Mouse (Mus musculus): Measurements from ENCODE around the gene Npas3. TPM values are rescaled to one million over a fixed set of nuclear protein-coding genes. Genes with fewer than 3 reads are reported as not detected.
A peak's percentile ranks its signal among the peaks of the same experiment; 100 is the strongest.

Gene Npas3
- total RNA-seq, 2 experiments from 2014 or later: 0.82 to 0.87 TPM

DNA sequence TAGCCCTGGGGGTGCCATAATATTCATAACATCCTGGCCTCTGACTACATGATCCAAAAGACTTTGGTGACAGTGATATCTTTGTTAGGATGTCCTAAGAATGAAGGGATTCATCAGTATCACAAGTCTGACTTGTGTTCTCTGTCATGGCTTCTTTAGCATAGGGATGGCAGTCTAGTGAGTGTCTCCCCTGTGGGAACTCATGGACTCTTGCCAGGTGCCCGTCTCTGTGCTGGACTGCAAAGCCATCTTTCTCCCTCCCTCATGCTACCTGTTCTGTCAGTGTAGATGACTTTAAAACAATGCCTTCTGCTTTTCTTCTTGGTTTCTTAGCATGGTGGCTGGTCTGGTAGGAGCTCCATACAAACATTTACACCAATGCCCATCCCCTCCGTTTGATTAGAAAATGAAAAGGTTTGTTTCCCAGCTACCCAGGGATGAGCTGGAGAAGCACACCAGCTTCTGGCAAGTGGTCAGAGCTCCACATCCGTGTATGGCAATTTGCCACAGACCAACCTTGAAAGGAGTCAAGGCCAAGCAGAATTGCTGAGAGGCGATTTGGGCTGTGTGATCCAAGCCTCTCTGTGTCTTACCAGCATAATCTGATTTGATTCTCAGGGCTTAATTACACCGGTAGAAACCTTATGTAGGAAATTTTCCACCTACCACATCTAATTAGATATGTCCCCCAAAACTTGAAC is 616.1 kb downstream of the Npas3 start:
- DNase-seq: no peak

DNA sequence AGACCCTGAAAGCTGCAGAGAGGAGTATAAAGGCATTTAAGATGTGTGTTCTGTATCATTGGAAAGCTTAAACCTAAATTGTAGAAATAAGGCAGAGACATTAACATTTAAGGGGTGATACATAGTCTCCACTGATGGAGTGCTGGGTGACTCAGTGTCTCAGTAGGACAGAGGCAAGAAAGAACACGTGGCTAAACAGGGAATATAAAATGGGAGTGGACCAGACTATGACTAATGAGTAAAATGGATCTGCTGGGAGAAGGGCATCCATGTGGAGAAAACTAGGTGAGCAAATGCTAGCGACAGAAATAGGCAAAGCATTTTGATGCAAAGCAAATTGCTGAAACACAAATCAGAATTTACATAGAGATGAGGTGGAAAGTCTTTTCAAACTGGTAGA is 617.2 kb downstream of the Npas3 start:
- no peak for DNase-seq

DNA sequence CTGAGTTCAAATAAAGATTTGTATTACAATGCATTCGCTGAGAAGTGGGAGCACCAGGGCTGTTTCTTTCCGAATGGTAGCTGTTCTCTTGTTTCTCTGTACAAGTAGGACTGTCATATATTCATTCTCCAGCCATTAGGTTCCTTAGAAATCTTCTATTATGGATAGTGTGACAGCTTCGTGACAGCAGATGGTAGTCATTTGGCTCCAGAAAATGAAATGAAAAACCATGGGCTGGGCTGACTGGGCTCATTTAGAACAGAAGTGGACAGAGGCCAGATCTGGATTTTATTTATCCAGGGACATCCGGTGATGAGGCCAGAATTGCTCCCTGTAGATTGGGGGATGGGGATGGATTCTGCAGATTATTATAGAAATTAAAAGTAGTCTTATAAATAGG is 621.5 kb downstream of the Npas3 start:
- DNase-seq: no peak

DNA sequence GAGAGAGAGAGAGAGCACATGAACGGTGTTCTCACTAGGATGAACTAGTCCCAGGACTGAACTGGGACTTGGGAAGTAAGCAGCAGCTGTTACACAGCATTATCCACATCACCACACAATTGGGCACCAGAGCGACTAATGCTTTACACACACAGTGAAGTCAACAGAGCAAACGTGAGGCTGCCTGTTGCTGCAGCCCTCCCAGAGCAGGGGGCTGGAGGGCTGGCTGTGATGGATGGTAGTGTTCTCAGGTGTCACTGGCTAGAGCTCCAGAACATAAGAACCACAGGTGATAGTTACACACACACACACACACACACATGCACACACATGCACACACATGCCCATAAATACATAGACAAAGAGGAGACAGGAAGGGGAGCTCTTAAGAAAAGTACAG is 626.7 kb downstream of the Npas3 start:
- DNase-seq: no peak

- no peak for DNase-seq
These were observed 628.2 kb downstream of the Npas3 start for GRCm38 (mm10) chr12:53876693-53877092.

DNA sequence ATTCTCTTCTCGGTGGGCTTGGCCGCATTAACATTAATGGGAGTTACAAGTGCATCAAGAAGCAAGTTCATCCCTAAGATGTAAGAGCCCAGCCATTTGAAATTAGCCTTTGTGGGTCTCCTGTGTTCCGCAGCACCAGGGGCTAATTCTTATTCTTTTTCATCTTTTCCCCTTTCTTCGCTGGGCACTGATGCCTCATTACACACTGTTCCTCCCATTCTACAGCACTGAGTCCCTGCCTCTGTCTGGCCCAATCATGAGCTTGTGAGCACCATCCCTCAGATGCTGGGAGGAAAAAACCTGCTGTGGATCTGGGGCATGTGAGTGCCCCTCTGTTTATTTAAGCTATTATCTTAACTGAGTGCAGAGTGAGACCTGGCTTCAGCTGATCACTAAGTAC is 633.2 kb downstream of the Npas3 start:
- no peak for DNase-seq

- DNase-seq: no peak
These were observed 634.4 kb downstream of the Npas3 start for GRCm38 (mm10) chr12:53882863-53883262.

- DNase-seq: no peak
These were observed 640.1 kb downstream of the Npas3 start for GRCm38 (mm10) chr12:53888624-53889023.

- no peak for DNase-seq
These were observed 647.4 kb downstream of the Npas3 start for GRCm38 (mm10) chr12:53895909-53896308.

- DNase-seq: peak in 1 of 2 experiments; percentile 1
These were observed 660.3 kb downstream of the Npas3 start for GRCm38 (mm10) chr12:53908761-53909160.

- no peak for DNase-seq
These were observed 661.7 kb downstream of the Npas3 start for GRCm38 (mm10) chr12:53910192-53910591.

- no peak for DNase-seq
These were observed 673.7 kb downstream of the Npas3 start for GRCm38 (mm10) chr12:53922153-53922552.

DNA sequence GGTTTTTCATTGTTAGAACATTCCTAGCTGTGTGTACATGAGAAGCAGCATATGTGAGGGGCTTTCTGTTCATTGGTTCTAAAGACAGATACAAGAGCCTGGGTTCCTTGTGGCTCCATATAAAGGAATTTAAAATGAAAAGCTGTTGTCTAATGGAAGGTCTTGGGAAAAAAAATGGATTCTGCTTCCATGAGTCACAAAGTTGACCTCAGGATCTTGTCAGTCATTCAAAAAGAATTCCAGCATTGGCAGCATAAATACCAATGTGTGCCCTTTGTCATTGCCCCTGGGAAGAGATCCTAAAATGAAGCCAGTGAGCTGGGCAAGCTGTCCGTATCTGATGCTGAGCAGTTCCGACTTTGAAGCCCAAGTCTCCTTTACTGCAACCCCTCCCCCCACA is 700.3 kb downstream of the Npas3 start:
- DNase-seq: no peak

- DNase-seq: no peak
These were observed 713.5 kb downstream of the Npas3 start for GRCm38 (mm10) chr12:53962004-53962403.

DNA sequence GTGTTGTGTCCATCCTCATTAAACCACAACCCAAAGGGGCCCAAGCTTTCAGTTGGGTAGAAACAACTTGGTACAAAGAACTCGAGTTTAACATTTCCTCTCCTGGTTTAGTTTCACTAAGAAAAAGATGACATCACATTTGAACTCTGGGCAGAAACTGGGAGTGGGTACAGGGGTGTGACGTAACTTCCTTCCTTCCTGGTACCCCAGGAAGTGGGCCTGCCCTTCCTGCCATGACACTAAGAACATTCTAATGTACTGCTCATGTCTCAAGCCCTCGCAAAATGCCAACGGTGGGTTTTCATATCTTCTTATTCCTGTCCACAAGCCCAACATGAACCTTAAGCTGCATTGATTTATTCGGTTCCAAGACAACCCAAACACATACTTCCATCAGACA is 715.1 kb downstream of the Npas3 start:
- DNase-seq: no peak

GRCm38 (mm10) chr12:53969378-53970174 is 721.1 kb downstream of the Npas3 start:
- DNase-seq: no peak

- no peak for DNase-seq
These were observed 722.2 kb downstream of the Npas3 start for GRCm38 (mm10) chr12:53970721-53971120.

DNA sequence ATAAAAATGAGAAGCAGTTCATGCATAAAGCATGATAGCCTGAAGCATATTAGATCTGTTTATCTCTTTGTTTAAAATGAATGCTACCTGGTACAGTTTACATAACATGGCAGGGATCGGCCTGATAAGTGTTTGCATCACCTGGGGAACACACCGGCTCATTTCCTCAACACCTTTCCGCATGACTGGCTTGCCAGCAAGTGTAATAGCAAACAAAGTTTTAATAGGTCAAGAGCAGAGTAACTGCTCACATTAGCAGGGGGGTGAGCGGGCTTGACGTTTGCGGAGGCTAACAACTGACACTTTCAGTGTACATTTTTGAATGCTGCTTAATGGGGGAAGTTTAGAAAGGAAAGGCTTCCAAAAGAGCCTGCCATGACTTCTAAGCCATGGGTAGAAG is 724.9 kb downstream of the Npas3 start:
- DNase-seq: no peak

- no peak for DNase-seq
These were observed 733.4 kb downstream of the Npas3 start for GRCm38 (mm10) chr12:53981575-53982507.

GRCm38 (mm10) chr12:53983946-53984345 is 735.5 kb downstream of the Npas3 start:
- no peak for DNase-seq

DNA sequence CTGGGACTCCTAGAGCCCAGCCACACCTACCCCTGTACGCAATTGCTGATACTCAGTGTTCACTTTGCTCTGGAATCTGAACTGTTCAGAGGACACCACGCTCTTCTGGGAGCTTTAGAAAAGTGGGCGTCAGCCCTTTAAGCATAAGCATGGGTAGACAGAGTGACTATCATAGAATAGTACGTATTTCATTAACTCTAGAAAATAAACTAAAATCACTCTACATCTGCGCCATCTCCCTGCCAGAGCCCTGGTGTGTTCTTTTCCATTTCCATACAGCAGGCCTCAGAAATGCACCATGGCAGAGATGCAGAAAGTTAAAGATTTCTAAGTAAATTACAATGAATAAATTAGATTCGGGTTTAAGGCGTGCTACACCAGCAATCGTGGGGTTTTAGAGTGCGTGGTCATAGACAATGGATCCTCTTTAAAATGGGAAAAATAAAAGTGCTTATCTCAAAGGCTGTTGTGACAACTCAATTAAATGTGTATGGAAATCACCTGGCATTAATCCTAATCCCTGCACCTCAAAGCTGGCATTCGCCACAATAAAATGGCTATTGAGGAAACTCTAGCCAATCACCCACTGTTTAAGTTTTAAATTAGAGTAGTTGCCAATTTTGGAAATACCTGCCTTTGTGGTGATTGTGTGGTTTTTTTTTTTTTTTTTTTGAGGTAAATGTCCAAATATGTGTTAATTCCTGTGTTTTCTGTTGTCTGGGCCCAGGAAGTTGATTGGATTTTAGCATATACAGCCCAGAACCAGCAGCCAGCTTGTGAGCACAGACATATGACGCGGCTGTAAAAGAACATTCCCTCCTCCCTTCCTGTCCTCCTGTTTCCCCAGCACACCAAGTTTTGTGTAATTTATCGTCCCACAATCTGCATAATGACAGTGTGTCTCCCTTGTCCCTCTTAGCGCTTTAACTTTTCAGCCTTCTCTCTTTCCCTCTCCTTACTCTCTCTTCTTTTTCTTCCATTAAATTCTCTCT is 737.7 kb downstream of the Npas3 start:
- DNase-seq: no peak

Data from heart, adult 18-20 months (tissue).